Mouse (Mus musculus) stomach, postnatal 0 days (tissue): ENCODE data around the gene Agrn. TPM values are rescaled to one million over a fixed set of nuclear protein-coding genes. Genes with fewer than 3 reads are reported as not detected.
A peak's percentile ranks its signal among the peaks of the same experiment; 100 is the strongest.
"Not testable (repeated sequence)": the region's sequence is repeated elsewhere in the genome, so short reads cannot be mapped to it uniquely, and the experiment has no call there.

Experiments
- ATAC-seq: fragments of 200-750 bp; cut with Nextera tagmentation; 2 replicates; pipeline ENCODE4 v1.8.0; 2017; ENCODE audit not compliant: low FRiP score, low TSS enrichment
- DNase-seq: peaks from one replicate; pipeline ENCODE4 v3.0.0-alpha.2; 2016; ENCODE audit warnings: low spot score
- H3K27ac ChIP-seq: fragments of 300-500 bp; sonication (generic); replicated peaks from 2 replicates; pipeline ENCODE4 v1.5.1; 2014; ENCODE audit warnings: mild to moderate bottlenecking, control low read depth
- H3K27me3 ChIP-seq: fragments of 300-500 bp; sonication (generic); 2 replicates; pipeline ENCODE4 v1.6.1; 2014; ENCODE audit warnings: low read length; ENCODE audit not compliant: control insufficient read depth, insufficient read depth
- H3K36me3 ChIP-seq: fragments of 300-500 bp; sonication (generic); 2 replicates; pipeline ENCODE4 v1.6.1; 2014; ENCODE audit warnings: low read length, mixed read lengths; ENCODE audit not compliant: control insufficient read depth, insufficient read depth
- H3K4me1 ChIP-seq: fragments of 300-500 bp; sonication (generic); replicated peaks from 2 replicates; pipeline ENCODE4 v1.6.1; 2014; ENCODE audit warnings: antibody characterized with exemption; ENCODE audit not compliant: control insufficient read depth, insufficient read depth
- H3K4me2 ChIP-seq: fragments of 300-500 bp; sonication (generic); replicated peaks from 2 replicates; pipeline ENCODE4 v1.6.1; 2014; ENCODE audit warnings: low read depth, mild to moderate bottlenecking, control low read depth, moderate library complexity
- H3K4me3 ChIP-seq: fragments of 300-500 bp; sonication (generic); 2 replicates; pipeline ENCODE4 v1.5.1; 2014; ENCODE audit warnings: low read depth, low read length, control low read depth
- H3K9ac ChIP-seq: fragments of 300-500 bp; sonication (generic); 2 replicates; pipeline ENCODE4 v1.6.1; 2014; ENCODE audit warnings: mild to moderate bottlenecking, low read length, control low read depth, mixed read lengths
- H3K9me3 ChIP-seq: fragments of 300-500 bp; sonication (generic); 2 replicates; pipeline ENCODE4 v1.6.1; 2016; ENCODE audit warnings: low read length; ENCODE audit not compliant: control insufficient read depth
- CTCF ChIP-seq: IDR thresholded peaks from 2 replicates; pipeline ENCODE4 v1.5.1; 2016; ENCODE audit warnings: antibody characterized with exemption, low read depth, mild to moderate bottlenecking, moderate library complexity
- EP300 ChIP-seq: optimal IDR thresholded peaks from 2 replicates; pipeline ENCODE3; 2016; ENCODE audit warnings: antibody characterized with exemption
- WGBS: fragments of 180-500 bp; shearing (Covaris S2); extraction: QIAGEN DNeasy Blood & Tissue Kit; methylation state at CpG from one replicate; pipeline ENCODE4 v1.1.7; 2014; 5-methylcytosine and 5-hydroxymethylcytosine counted together
- polyA plus RNA-seq: library from polyadenylated mRNA; unstranded; fragments of >200 nt; fragmentation: Nextera tagmentation; extraction: Ambion mirVana; gene quantifications from 2 replicates; pipeline ENCODE4 v1.2.1, GENCODE M21; 2015

The Agrn gene
- polyA plus RNA-seq, 1 experiment from 2014 or later = 17.7 TPM

DNA sequence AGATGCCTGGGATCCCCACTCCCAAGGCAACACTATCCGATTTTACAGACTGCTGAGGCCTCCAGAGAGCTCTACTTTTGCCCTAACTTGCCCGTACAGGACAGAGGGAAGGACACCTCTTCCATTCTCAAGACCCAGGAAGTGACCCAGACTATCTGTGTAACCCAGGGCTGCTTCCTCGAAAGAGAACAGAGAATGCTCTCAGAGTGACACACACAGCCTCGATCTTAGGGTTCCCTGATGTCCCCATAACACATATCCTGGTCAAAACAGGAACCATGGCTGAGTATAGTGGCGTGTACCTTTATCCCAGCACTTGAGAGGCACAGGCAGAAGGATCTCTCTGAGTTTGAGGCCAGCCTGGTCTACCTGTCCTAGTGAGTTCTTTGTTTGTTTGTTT lies 13.5 kb downstream of the Agrn start:
- H3K27ac ChIP-seq = no peak overlapping the region
- no peak for DNase-seq
- WGBS = 80% methylated on average over 5 of the region's 5 CpGs
- H3K9ac ChIP-seq = no peak overlapping the region
- no peaks in the 10 kb centered on the region for H3K4me1 ChIP-seq
- no peak overlapping the region for H3K4me3 ChIP-seq
- no peaks in the 10 kb centered on the region for H3K9me3 ChIP-seq
- ATAC-seq = no peak
- no peak overlapping the region for H3K4me2 ChIP-seq
- H3K36me3 ChIP-seq = 0 out of 2 replicates have a peak, but pooled peaks cover 3% of the 10 kb centered on the region
- H3K27me3 ChIP-seq = no peaks in the 10 kb centered on the region
- TF ChIP-seq EP300 = no peak
- no peak for TF ChIP-seq CTCF

DNA sequence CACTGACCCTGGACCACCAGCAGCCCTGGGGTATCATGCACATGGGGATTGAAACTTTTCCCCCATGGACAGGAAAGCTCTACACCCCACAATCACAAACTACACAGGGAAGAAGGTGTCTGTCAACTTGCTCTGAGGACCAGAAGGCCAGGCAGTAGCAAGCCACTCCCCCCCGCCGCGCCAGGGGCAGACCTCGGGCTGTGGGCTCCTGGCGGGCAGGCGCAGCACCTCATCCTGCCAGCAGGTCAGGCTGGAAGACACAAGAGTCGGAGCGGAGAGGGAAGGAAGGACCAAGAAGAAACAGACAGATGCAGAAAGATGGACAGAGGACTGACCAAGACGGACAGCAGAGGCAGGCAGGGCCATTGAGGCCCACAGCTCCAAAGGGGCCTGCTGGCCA lies 19.7 kb downstream of the Agrn start:
- WGBS = 89% methylated on average over 9 of the region's 9 CpGs
- ATAC-seq (no peak), DNase-seq (no peak)
- no peaks in the 10 kb centered on the region for H3K9me3 ChIP-seq
- peaks cover 26% of the 10 kb centered on the region for H3K36me3 ChIP-seq
- no peaks in the 10 kb centered on the region for H3K27me3 ChIP-seq
- H3K4me3 ChIP-seq = no peak overlapping the region
- H3K9ac ChIP-seq = no peak overlapping the region
- no peak overlapping the region for H3K4me2 ChIP-seq
- H3K4me1 ChIP-seq = no peaks in the 10 kb centered on the region
- no peak for TF ChIP-seq CTCF
- TF ChIP-seq EP300 = no peak
- no peak overlapping the region for H3K27ac ChIP-seq

DNA sequence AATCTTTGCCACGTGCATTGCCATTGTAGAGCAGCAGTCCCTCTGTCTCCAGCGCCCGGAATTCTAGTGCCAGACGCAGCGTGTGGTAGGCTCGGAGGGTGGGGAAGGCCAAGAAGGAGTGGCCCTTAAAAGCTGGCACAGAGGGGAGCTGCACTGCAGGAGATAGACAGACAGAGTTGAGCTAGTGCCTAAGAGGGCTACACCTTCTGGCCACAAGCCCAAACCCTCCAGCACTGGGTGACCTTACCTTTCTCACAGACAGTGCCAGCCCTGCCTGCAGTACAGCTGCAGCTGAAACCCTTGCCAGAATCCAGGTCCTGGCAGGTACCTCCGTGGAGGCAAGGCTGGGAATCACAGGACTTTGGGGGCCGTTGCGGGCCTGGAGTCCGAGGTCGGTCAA lies 25.5 kb downstream of the Agrn start:
- no peaks in the 10 kb centered on the region for H3K27me3 ChIP-seq
- no peak for TF ChIP-seq EP300
- TF ChIP-seq CTCF = no peak
- no peaks in the 10 kb centered on the region for H3K9me3 ChIP-seq
- peaks cover 50% of the 10 kb centered on the region for H3K36me3 ChIP-seq
- ATAC-seq (no peak), DNase-seq (no peak)
- H3K9ac ChIP-seq = no peak overlapping the region
- no peak overlapping the region for H3K4me2 ChIP-seq
- H3K27ac ChIP-seq = no peak overlapping the region
- WGBS = 89% methylated on average over 11 of the region's 11 CpGs
- H3K4me3 ChIP-seq = no peak overlapping the region
- no peaks in the 10 kb centered on the region for H3K4me1 ChIP-seq

- peaks cover 46% of the 10 kb centered on the region for H3K36me3 ChIP-seq
- 94% methylated on average over 10 of the region's 10 CpGs for WGBS
- TF ChIP-seq CTCF (no peak), EP300 (no peak)
Observed at GRCm38 (mm10) chr4:156169129-156169528, 28.2 kb downstream of the Agrn start.

DNA sequence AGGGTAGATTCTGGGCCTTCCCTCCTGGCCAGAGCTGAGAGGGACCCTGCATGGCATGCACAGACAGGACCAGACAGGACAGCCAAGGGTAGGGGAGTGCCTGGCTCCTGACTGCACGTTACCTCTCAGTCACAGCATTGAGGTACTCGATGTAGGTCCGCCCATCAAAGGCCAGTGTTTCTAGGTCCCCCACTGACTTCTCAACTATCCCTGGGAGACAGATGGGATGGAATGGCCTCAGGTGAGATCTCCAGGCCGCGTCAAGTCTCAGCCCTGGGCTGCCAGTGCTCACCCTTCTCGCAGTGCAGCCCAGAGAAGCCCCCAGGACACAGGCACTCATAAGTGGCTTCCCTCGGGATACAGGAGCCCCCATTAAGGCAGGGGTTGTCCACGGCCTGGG lies 28.7 kb downstream of the Agrn start:
- TF ChIP-seq CTCF (no peak), EP300 (no peak)
- ATAC-seq (no peak), DNase-seq (no peak)
- Histone ChIP-seq H3K4me1 (no peaks in the 10 kb centered on the region), H3K27ac (no peak overlapping the region), H3K4me2 (no peak overlapping the region), H3K9me3 (no peaks in the 10 kb centered on the region), H3K9ac (no peak overlapping the region), H3K27me3 (no peaks in the 10 kb centered on the region), H3K36me3 (peaks cover 45% of the 10 kb centered on the region), H3K4me3 (no peak overlapping the region)
- 85% methylated on average over 8 of the region's 8 CpGs for WGBS

More at GRCm38 (mm10) chr4:156169129-156169528, 28.2 kb downstream of the Agrn start:
- Histone ChIP-seq H3K4me1 (no peaks in the 10 kb centered on the region), H3K4me2 (no peak overlapping the region), H3K27ac (no peak overlapping the region), H3K9me3 (no peaks in the 10 kb centered on the region), H3K4me3 (no peak overlapping the region), H3K27me3 (no peaks in the 10 kb centered on the region), H3K9ac (no peak overlapping the region)
- ATAC-seq (no peak), DNase-seq (no peak)

- Histone ChIP-seq H3K4me2 (no peak overlapping the region), H3K27ac (no peak overlapping the region), H3K9me3 (no peaks in the 10 kb centered on the region), H3K9ac (no peak overlapping the region), H3K4me3 (no peak overlapping the region), H3K4me1 (no peaks in the 10 kb centered on the region), H3K36me3 (peaks cover 37% of the 10 kb centered on the region), H3K27me3 (no peaks in the 10 kb centered on the region)
- ATAC-seq (no peak), DNase-seq (no peak)
- TF ChIP-seq EP300 (no peak), CTCF (peak; percentile 49)
- 88% methylated on average over 9 of the region's 9 CpGs for WGBS
Observed at GRCm38 (mm10) chr4:156166477-156166876, 30.8 kb downstream of the Agrn start.

GRCm38 (mm10) chr4:156154771-156155170 lies 42.5 kb downstream of the Agrn start:
- TF ChIP-seq EP300 = no peak
- Histone ChIP-seq H3K4me2 (no peak overlapping the region), H3K27ac (no peak overlapping the region), H3K4me1 (no peaks in the 10 kb centered on the region), H3K4me3 (no peak overlapping the region), H3K9me3 (no peaks in the 10 kb centered on the region), H3K27me3 (no peaks in the 10 kb centered on the region), H3K36me3 (no peaks in the 10 kb centered on the region), H3K9ac (no peak overlapping the region)
- 94% methylated on average over 3 of the region's 3 CpGs for WGBS
- ATAC-seq (no peak), DNase-seq (no peak)

- not testable (repeated sequence) for H3K36me3 ChIP-seq, H3K4me3 ChIP-seq, H3K9me3 ChIP-seq, H3K4me2 ChIP-seq, H3K27me3 ChIP-seq, H3K4me1 ChIP-seq, H3K27ac ChIP-seq, ATAC-seq, H3K9ac ChIP-seq
- WGBS = 68% methylated on average over 10 of the region's 10 CpGs
- DNase-seq = peak; percentile 12
Observed at GRCm38 (mm10) chr4:156150887-156151286, 46.4 kb downstream of the Agrn start.
